Mouse (Mus musculus) cerebellum, adult 11 months (tissue): ENCODE data around the gene Gm10031.
"Not testable (repeated sequence)": the region's sequence is repeated elsewhere in the genome, so short reads cannot be mapped to it uniquely, and the experiment has no call there.

Experiments used
- DNase-seq: peaks from one replicate; pipeline ENCODE4 v3.0.0; 2022

The Gm10031 gene

GRCm38 (mm10) chr1:156523842-156524241 lies at the start of gene Gm10031:
Gene Gm10031 (plus strand): TSS chr1:156524012.
- DNase-seq = not testable (repeated sequence)

DNA sequence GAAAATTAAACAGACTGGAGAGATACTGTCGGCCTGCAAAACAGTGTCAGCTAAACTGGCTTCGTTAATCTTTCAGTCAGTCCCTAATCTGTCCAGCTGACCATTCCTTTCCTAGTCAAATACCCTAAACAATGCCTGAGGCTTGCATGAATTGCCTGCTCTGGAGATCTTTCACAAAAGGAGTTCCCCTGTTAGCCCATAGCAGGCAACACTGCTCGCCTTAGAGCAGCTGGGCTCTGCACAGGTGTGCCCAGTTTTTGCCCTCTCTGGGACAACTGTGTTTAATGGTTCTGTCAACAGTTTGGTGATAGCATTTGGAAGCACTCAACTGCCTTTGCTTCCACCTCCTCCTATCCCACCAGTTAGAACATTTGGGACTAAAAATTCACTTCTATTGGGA lies 49.0 kb upstream of the Gm10031 start:
- DNase-seq = no peak

DNA sequence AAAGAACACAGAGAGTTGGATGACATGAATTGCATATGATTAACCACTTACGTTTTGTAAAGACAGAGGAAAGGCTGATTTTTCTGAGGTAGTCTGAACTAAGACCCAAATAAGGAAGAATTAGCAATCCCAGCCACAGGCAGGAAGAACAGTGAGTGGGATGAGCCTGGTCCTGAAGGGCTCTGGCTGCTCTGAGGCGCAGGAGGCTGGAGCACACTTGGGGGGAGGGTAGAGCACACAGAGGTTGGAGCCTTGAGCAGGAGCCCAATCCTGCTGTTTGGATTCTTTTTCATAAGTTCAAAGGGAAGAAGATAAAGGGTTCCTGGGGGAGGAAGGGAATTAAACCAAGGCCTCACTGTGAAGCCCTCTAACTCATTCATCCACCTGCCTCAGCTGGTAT lies 47.8 kb upstream of the Gm10031 start:
- no peak for DNase-seq

DNA sequence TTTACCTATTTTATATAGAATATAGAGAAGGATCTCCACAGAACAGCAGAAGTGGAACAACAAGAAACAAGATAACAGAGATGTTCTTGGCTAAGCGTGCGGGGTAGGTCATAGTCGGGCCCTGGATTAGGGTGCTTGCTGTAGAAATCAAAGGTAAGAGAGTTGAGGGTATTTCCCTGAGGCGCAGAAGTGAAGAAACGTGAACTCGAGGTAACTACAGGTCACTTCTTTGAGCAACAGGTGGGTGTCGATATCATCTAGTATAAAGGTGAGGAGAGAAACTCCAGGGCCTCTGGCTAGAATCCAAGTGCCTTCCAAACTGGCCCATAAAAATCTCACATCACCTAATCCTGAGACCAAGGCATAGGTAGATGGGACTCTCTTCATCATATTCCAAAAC lies 47.3 kb upstream of the Gm10031 start:
- DNase-seq = no peak

DNA sequence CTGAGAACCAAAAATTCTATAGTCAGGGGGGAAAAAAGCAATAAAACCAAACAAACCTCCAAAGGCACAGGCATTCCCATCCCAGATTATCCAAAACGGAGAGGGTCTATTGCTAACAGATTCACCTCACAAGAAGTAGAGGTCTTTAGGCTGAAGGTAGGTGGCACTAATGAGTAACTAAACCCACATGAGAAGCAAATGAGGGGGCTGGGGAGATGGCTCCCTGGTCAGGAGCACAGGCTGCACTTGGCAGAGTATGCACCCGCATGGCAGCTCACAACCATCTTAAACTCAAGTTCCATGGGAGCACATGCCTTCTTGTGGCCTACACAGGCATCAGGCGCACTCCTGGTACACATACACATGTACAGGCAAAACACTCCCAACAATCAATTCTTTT lies 42.0 kb upstream of the Gm10031 start:
- DNase-seq = no peak

DNA sequence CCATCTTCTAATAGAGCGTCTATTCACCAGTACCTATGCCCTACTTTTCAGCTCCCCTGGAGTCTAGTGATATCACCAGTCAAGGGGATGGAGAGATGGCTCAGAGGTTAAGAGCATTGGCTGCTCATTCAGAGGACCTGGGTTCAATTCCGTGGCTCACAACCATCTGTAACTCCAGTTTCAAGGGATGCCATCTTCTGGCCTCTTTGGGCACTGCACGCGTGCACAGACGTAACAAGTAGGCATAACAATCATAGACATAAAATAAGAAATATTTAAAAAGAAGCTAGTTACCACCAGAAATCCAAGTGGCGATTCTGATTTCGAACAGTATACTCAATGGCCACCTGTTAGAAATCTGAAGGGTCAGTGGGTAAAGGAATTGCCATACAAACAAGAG lies 36.3 kb upstream of the Gm10031 start:
- no peak for DNase-seq

GRCm38 (mm10) chr1:156488031-156488430 lies 35.8 kb upstream of the Gm10031 start:
- DNase-seq = no peak

- no peak for DNase-seq
These were observed 32.5 kb upstream of the Gm10031 start for GRCm38 (mm10) chr1:156491226-156491796.

- no peak for DNase-seq
These were observed 28.8 kb upstream of the Gm10031 start for GRCm38 (mm10) chr1:156495025-156495424.

GRCm38 (mm10) chr1:156496910-156497309 lies 26.9 kb upstream of the Gm10031 start:
- no peak for DNase-seq

DNA sequence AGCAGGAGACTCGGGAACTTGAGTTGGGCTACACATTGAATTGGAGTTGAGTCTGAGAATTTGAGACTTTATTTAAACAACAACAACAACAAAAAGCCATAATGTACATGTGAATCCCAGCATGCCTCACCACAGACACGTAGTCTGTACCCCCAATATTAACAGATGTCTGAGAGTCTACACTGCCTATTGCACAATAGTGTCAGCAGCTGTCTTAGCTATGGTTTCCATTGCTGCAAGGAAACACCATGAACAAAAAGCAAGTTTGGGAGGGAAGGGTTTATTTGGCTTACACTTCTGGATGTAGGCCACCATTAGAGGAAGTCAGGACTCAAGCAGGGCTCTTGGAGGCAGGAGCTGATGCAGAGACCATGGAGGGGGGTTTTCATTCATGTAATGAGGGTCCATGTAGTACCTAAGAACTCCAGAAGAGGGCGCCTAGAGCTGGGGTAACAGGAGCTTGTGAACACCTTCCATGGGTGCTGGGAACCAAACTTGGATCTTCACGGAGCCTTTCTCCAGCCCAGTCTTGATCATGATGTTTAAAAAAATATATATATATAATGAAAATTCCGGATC lies 18.8 kb upstream of the Gm10031 start:
- no peak for DNase-seq

DNA sequence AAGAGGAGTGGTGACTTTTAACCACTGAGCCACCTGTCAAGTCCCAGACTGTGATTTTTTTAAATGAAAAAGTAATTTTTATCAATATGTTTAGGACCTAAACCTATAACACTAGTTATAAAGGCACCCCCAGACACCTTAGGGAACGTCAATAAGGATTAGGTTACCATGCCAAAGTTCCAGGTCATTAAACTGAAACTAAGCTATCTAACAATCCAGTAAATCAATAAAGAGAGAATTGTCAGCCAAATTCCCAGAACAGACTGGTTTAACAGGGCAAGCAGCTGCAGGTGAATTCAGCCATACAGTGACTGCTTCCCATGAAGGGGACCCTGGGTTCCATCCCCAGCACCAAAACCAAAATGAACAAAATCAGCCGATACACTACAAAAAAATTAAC lies 17.9 kb upstream of the Gm10031 start:
- DNase-seq = no peak

GRCm38 (mm10) chr1:156507753-156508152 lies 16.1 kb upstream of the Gm10031 start:
- DNase-seq = no peak

DNA sequence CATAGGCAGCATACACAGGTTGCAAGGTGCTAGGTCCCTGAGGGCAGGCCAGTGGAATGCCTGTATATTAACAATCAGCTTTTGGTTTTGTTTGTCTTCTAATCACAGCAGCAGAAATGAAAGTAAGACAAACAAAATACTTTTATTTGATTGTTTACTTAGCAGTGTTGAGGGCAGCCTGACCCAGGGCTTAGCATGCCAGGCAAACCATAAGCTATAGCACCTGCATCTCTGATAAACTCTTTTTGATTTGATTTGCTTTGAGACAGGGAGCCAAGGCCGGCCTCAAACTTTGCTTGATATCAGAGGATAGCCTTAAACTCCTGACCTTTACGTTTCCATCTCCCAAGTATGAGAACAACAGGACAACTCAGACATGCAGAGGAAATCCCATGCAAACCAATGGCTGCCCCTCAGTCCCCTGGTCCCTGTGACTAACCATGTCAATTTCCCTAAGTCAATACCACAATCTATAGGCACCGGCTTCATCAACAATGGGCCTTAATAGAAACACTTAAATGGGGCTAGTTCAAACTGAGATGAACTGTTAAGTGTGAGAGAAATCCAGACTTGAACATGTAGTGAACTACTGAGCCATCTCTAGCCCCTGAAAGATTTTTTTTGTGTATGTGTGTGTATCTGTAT lies 3.6 kb upstream of the Gm10031 start:
- DNase-seq = no peak

DNA sequence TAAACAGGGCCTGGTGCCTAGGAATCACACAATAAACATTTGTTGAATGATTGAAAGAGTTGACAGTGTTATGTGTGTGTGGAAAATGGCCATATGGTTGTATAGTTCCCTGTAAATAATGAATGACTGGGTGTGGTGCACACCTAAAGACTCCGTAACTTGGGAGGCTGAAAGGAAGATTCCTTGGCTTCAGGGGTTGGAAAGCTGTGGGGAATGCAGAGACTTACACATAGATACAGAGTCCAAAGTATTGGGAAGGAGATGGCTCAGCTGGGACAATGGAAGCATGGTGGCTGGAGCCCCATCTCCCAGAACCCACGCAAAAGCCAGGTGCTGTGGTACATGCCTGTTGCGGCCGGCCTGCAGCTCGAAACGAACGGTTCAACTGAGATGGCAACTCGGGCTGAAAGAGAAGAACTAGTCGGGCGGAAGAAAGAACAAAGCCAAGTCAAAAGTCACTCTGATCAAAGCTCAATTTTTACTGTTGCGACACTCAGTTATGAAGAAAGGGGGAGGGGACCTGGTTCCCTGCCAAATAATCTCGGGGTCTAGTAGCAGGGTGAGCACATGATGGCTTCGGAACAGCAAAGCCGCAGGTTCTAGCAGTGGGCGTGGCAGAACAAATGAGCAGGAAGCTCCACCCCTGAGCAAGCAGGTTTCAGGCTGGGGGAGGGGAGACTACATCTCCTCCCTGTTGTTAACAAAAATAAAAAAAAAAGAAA lies 1.9 kb upstream of the Gm10031 start:
- no peak for DNase-seq

GRCm38 (mm10) chr1:156532476-156533175 lies 8.8 kb downstream of the Gm10031 start:
- not testable (repeated sequence) for DNase-seq

- DNase-seq = no peak
These were observed 9.7 kb downstream of the Gm10031 start for GRCm38 (mm10) chr1:156533483-156533882.

GRCm38 (mm10) chr1:156533911-156534310 lies 10.1 kb downstream of the Gm10031 start:
- DNase-seq = no peak

- no peak for DNase-seq
These were observed 13.2 kb downstream of the Gm10031 start for GRCm38 (mm10) chr1:156537031-156537430.

- no peak for DNase-seq
These were observed 13.9 kb downstream of the Gm10031 start for GRCm38 (mm10) chr1:156537701-156538100.

DNA sequence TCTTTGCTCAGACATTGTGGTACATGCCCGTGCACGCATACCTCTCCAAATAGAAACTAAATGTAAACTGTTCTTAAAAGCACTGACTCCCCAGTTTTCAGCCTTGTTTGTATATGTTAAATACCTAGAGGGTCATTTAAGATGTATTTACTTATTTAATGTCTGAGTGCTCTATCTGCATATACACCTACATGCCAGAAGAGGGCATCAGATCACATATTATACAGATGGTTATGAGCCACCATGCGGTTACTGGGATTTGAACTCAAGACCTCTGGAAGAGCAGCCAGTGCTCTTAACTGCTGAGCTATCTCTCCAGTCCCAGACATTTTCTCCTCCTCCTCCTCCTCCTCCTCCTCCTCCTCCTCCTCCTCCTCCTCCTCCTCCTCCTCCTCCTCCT lies 14.6 kb downstream of the Gm10031 start:
- DNase-seq = no peak

GRCm38 (mm10) chr1:156539787-156540560 lies 16.2 kb downstream of the Gm10031 start:
- DNase-seq = no peak

GRCm38 (mm10) chr1:156543999-156544398 lies 20.2 kb downstream of the Gm10031 start:
- DNase-seq = no peak
